Mouse (Mus musculus) adrenal gland, postnatal 36 days (tissue): Measurements from ENCODE around the gene Birc5. TPM values are rescaled to one million over a fixed set of nuclear protein-coding genes. Genes with fewer than 3 reads are reported as not detected.

Experiments used
- DNase-seq, 2 experiments: peaks; one replicate each; pipeline ENCODE4 v3.0.0; 2021; ENCODE audit warnings: mixed read lengths in 1 of 2
- total RNA-seq, 2 experiments: library from RNA; stranded (reverse); gene quantifications; 2 replicates each; pipeline ENCODE4 v1.2.3; 2021

Birc5 gene
- total RNA-seq, 2 experiments from 2014 or later = 5.0 to 5.4 TPM

GRCm38 (mm10) chr11:117886000-117886399, 36.9 kb downstream of the Birc5 start:
- peak in 1 of 2 experiments; percentile 42 for DNase-seq

- no peak for DNase-seq
These were observed 39.3 kb downstream of the Birc5 start for GRCm38 (mm10) chr11:117888168-117888852.

- DNase-seq = no peak
These were observed 40.1 kb downstream of the Birc5 start for GRCm38 (mm10) chr11:117888853-117889822.

DNA sequence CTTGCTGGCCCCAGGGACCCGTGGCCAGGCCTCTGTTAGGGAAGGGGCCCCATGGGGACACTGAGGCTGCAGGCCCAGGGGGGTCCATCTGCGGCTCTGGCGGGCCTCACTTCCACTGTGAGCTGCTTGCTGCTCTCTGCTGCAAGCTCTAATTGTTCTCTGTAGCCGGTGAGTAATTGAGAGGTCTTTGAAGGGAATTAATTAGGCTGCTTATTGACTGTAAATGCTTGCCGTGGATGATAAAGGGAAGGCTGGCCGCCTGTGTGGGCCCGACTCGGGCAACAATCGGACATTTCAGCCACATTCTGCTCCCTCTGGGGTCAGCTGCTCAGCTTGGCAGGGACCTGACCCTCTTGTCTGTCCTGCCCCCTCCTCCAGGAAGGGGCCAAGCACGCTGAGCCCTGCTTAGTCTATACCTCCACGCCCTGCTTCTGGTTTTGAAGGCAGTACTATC, 40.9 kb downstream of the Birc5 start:
- DNase-seq = no peak

GRCm38 (mm10) chr11:117890519-117891282, 41.6 kb downstream of the Birc5 start:
- no peak for DNase-seq

DNA sequence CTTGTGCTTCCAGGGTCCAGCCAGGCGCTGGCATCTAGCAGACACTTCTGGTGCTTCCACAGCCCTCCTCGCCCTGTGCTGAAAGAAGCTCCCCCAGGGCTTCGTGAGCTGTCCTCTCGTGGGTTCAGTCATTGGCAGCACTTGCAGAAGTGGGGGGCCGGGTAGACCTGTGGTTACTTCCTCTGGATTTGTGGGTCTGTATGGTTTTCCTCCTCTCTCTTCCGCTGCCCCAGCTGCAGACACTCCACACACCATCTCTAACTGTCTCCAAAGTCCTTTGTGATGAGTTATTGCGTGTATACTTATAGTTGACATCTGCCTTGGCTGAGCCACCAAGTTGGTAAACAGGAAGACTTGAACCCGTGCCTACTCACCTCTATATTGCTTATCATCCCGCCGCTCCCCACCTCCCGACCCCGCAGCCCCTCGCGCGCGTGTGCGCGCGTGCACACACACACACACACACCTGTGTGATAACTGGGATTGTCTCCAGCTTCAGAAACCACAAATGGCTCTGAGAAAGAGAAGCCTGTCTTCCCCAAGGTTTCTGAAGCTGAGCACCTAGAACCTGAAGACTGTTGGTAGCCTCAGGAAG, 42.6 kb downstream of the Birc5 start:
- DNase-seq = no peak

DNA sequence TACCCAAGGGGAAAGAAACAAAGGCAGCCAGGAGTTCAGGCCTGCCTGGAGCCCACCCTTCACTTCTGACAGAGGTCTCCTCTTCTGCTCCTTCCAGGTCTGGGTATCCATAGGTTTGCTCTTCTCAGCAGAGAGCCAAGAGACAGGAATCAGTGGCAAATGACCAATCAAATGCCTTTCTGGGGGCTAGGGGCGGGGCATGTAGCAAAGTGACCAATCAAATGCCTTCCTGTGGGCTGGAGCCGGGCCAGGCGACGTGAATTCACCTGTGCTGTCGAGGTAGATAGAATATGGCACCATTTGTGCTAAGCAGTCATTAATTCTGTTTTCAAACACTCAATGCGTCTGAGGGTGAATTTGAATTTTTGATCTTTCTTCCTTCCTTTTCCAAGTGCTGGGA, 43.1 kb downstream of the Birc5 start:
- DNase-seq = no peak

DNA sequence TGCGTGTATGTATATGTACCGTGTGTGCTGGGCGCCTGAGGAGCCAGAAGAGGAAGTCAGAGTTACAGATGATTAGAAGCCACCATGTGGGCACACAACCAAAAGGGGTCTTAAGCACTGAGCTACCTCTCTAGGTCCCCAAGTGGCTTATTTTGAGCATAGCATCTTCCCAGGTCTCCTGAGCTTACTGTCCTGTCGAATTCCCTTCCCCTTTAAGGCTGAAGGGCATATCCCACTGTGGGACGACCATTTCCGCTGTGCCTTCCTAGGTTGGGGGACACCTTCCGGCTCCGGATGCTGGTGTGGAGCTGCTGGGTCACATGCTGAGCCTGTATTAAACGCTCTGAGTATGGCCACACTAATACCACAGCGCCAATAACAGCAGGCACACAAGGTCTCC, 45.6 kb downstream of the Birc5 start:
- DNase-seq = no peak

- no peak for DNase-seq
These were observed 47.5 kb downstream of the Birc5 start for GRCm38 (mm10) chr11:117896533-117896932.

- no peak for DNase-seq
These were observed 53.2 kb downstream of the Birc5 start for GRCm38 (mm10) chr11:117902282-117902681.

DNA sequence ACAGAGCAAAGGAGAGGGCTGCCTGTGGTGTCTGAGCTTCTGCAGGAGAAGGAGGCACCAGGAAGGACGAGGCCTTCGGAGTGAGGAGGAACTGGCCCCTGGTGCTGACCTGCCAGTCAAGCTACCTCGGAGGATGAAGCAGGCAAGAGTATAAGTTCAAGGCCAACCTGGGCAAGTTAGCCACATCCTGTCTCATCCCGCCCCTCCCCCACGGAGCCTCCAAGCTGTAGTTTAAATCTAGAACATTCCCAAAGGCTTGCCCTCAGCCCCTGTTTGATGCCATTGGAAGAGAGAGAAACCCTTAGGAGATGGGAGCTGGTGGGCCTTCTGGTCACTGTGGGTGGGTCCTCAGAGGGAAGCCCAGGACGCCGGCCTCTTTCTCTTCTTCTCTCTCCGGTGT, 55.4 kb downstream of the Birc5 start:
- DNase-seq = no peak

Other genes with a start within 250 kb of the Birc5 start
- gene Tnrc6c, start 195.0 kb upstream of the Birc5 start, total RNA-seq = 10 to 100 TPM; 18.6 to 26.3 TPM
- gene Tmc8, start 67.2 kb upstream of the Birc5 start, total RNA-seq = 1 to 10 TPM; 3.9 to 6.0 TPM
- gene Tmc6, start 67.1 kb upstream of the Birc5 start, total RNA-seq = 10 to 100 TPM; 25.4 to 31.3 TPM
- not detected for gene 6030468B19Rik, start 51.6 kb upstream of the Birc5 start, total RNA-seq
- under 1 TPM; 0.50 to 0.63 TPM for gene Gm20708, start 39.6 kb upstream of the Birc5 start, total RNA-seq
- 10 to 100 TPM; 80.4 to 97.8 TPM for gene Syngr2, start 39.6 kb upstream of the Birc5 start, total RNA-seq
- 1 to 10 TPM; 6.5 to 8.6 TPM for gene Afmid, start 23.3 kb upstream of the Birc5 start, total RNA-seq
- 1 to 10 TPM; 7.9 to 8.8 TPM for gene Tk1, start 23.2 kb upstream of the Birc5 start, total RNA-seq
- gene Tmem235, start 11.5 kb downstream of the Birc5 start, total RNA-seq = not detected
- gene Tha1, start 24.2 kb downstream of the Birc5 start, total RNA-seq = 10 to 100 TPM; 10.3 to 13.3 TPM
- 10 to 100 TPM in 1 of 2 experiments, 1 to 10 TPM in 1; 6.6 to 17.5 TPM for gene Socs3, start 120.8 kb downstream of the Birc5 start, total RNA-seq
- gene Pgs1, start 137.0 kb downstream of the Birc5 start, total RNA-seq = 10 to 100 TPM; 54.7 to 58.7 TPM